ENCODE assay signal across 8 mouse cellular contexts in the genomic region with DNA sequence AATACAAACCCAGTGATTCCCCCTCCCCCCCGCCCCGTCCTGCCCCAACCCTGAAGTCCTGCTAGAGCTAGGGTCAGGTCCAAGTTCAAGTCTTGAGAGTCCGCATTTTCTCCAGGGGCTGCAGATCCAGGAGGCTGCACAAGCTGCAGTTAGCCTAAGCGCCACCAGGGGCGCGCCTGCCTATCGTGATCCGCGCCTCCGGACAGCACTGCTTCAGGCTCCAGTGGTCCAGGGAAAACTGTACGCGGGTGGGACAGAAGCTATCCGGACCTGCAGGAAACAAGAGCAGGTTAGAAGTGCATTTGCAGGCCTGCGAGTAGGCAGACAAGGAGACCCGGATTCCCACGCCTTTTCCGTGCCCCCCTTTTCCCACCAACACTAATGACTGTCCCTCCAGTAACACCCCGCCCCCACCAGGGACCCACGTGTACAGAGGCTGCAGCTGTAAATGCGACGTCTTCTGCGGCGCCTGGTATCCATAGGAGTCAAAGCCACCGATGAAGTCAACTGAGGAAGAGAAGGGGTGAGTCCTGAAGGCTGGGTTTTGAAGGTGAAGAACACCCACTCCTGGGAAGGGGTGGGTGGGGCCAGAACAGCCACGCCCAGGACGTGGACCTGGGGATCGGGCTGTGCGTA. TPM values are rescaled to one million over a fixed set of nuclear protein-coding genes. Genes with fewer than 3 reads are reported as not detected.
DNase-seq lines count a peak whose midpoint lies in the region; ATAC-seq lines count a peak whose summit lies in the region.

No protein-coding gene starts in this region.

- WGBS in heart, embryonic 11.5 days (ENCODE audit: insufficient replicate concordance): 15% methylated on average over 28 of the region's 28 CpGs
- WGBS in kidney, embryonic 15.5 days: 22% methylated on average over 28 of the region's 28 CpGs
- 9% methylated on average over 28 of the region's 28 CpGs for WGBS in liver, embryonic 13.5 days (ENCODE audit: insufficient replicate concordance)
- WGBS in stomach, embryonic 16.5 days: 15% methylated on average over 28 of the region's 28 CpGs

- DNase-seq in 416B (ENCODE audit: low read depth): peak; percentile 42
- DNase-seq in brain, adult 2 months (ENCODE audit: low read depth, low spot score): peak; percentile 71
- DNase-seq in liver, embryonic 13.5 days: peak; percentile 53
- DNase-seq in natural killer cell, adult 2 months (ENCODE audit: low spot score in 2 of 2): peak; percentile 39 to 50

- H3K4me1 ChIP-seq in heart, embryonic 11.5 days (ENCODE audit: control insufficient read depth, insufficient read depth, low read length): peaks cover 3% of the 10 kb centered on the region; the same call in 1 of the 2 replicates
- H3K4me1 ChIP-seq in kidney, embryonic 15.5 days: peaks cover 10% of the 10 kb centered on the region
- peaks cover 5% of the 10 kb centered on the region for H3K4me1 ChIP-seq in liver, embryonic 13.5 days (replicated peaks)
- H3K4me1 ChIP-seq in stomach, embryonic 16.5 days (ENCODE audit: control insufficient read depth, insufficient read depth, low read length): peaks cover 4% of the 10 kb centered on the region

- H3K4me3 ChIP-seq in heart, embryonic 11.5 days (ENCODE audit: low read depth, low read length): no peak overlapping the region
- H3K4me3 ChIP-seq in kidney, embryonic 15.5 days (replicated peaks): peak overlapping the region; percentile 26
- H3K4me3 ChIP-seq in liver, embryonic 13.5 days (replicated peaks): no peak overlapping the region
- H3K4me3 ChIP-seq in stomach, embryonic 16.5 days (replicated peaks; ENCODE audit: low read length): peak overlapping the region; percentile 21

- peak; percentile 79 for ATAC-seq in erythroblast, adult 5-6 weeks (replicated peaks; ENCODE audit: low FRiP score, poor library complexity, severe bottlenecking)
- 0 out of 2 replicates have a peak, but pooled peaks have one; percentile 22 for ATAC-seq in heart, embryonic 11.5 days (replicated peaks; ENCODE audit: insufficient number of reproducible peaks, low FRiP score, low TSS enrichment)
- peak; percentile 48 for ATAC-seq in kidney, embryonic 15.5 days (replicated peaks; ENCODE audit: low FRiP score)
- 0 out of 2 replicates have a peak, but pooled peaks have one; percentile 37 for ATAC-seq in liver, embryonic 13.5 days (ENCODE audit: low read depth)
- peak; percentile 65; the same call in 1 of the 2 replicates for ATAC-seq in stomach, embryonic 16.5 days (ENCODE audit: insufficient read depth, low FRiP score)

- no peaks in the 10 kb centered on the region for H3K36me3 ChIP-seq in heart, embryonic 11.5 days (ENCODE audit: control insufficient read depth, insufficient read depth, low read length)
- peaks cover 14% of the 10 kb centered on the region for H3K36me3 ChIP-seq in kidney, embryonic 15.5 days
- no peaks in the 10 kb centered on the region for H3K36me3 ChIP-seq in liver, embryonic 13.5 days
- H3K36me3 ChIP-seq in stomach, embryonic 16.5 days (ENCODE audit: control insufficient read depth, insufficient read depth, low read length): no peaks in the 10 kb centered on the region

- peak overlapping the region; percentile 41 for H3K4me2 ChIP-seq in heart, embryonic 11.5 days
- peak overlapping the region; percentile 54 for H3K4me2 ChIP-seq in kidney, embryonic 15.5 days
- H3K4me2 ChIP-seq in liver, embryonic 13.5 days: peak overlapping the region; percentile 45
- H3K4me2 ChIP-seq in stomach, embryonic 16.5 days (ENCODE audit: low read depth, low read length): peak overlapping the region; percentile 56

- H3K27me3 ChIP-seq in heart, embryonic 11.5 days (ENCODE audit: control insufficient read depth, insufficient read depth, low read length): no peaks in the 10 kb centered on the region
- H3K27me3 ChIP-seq in kidney, embryonic 15.5 days: no peaks in the 10 kb centered on the region
- H3K27me3 ChIP-seq in liver, embryonic 13.5 days: peaks cover 8% of the 10 kb centered on the region
- H3K27me3 ChIP-seq in stomach, embryonic 16.5 days (ENCODE audit: control insufficient read depth, insufficient read depth, low read length): no peaks in the 10 kb centered on the region

- H3K9ac ChIP-seq in heart, embryonic 11.5 days (ENCODE audit: low read depth, low read length): no peak overlapping the region
- no peak overlapping the region for H3K9ac ChIP-seq in kidney, embryonic 15.5 days
- H3K9ac ChIP-seq in liver, embryonic 13.5 days: no peak overlapping the region; the same call in 1 of the 2 replicates
- H3K9ac ChIP-seq in stomach, embryonic 16.5 days (ENCODE audit: low read length): no peak overlapping the region

- no peaks in the 10 kb centered on the region for H3K9me3 ChIP-seq in heart, embryonic 11.5 days (replicated peaks; ENCODE audit: control insufficient read depth, low read length)
- no peaks in the 10 kb centered on the region for H3K9me3 ChIP-seq in kidney, embryonic 15.5 days (replicated peaks)
- peaks cover 5% of the 10 kb centered on the region; the same call in 1 of the 2 replicates for H3K9me3 ChIP-seq in liver, embryonic 13.5 days (replicated peaks)
- H3K9me3 ChIP-seq in stomach, embryonic 16.5 days (replicated peaks; ENCODE audit: control insufficient read depth, low read length): no peaks in the 10 kb centered on the region

- no peak overlapping the region for H3K27ac ChIP-seq in heart, embryonic 11.5 days (ENCODE audit: low read depth, low read length)
- no peak overlapping the region for H3K27ac ChIP-seq in kidney, embryonic 15.5 days
- H3K27ac ChIP-seq in liver, embryonic 13.5 days: no peak overlapping the region
- H3K27ac ChIP-seq in stomach, embryonic 16.5 days (ENCODE audit: low read length): no peak overlapping the region

RNA-seq across cellular contexts. Expression of gene Nkain1, which starts 42.2 kb away (rescaled TPM):
- total RNA-seq in erythroblast, adult 5-6 weeks (2015; ENCODE audit: low replicate concordance): not detected in 2 replicates
- total RNA-seq in erythroblast, adult 5-6 weeks (2017; ENCODE audit: low replicate concordance): not detected in 2 replicates
- polyA plus RNA-seq in heart, embryonic 11.5 days (2014; fragmentation: Nextera tagmentation; extraction: Ambion mirVana): 1.5 and 1.9 TPM in 2 replicates
- 2.0 and 2.4 TPM in 2 replicates for polyA plus RNA-seq in kidney, embryonic 15.5 days (2015; fragmentation: Nextera tagmentation; extraction: Ambion mirVana)
- not detected in 2 replicates for polyA plus RNA-seq in liver, embryonic 13.5 days (2015; fragmentation: Nextera tagmentation; extraction: Ambion mirVana)
- polyA plus RNA-seq in stomach, embryonic 16.5 days (2015; fragmentation: Nextera tagmentation; extraction: Ambion mirVana): 0.31 TPM in 1 of 2 replicates, not detected in the other

Comparison
In these comparisons a context has a peak if more than half of its experiments do, and no peak if none do; other contexts are left out.
1. ATAC-seq: peak in every context shown above with its lines; median percentile 79 in erythroblast, adult 5-6 weeks; 65 in stomach, embryonic 16.5 days; 48 in kidney, embryonic 15.5 days; 37 in liver, embryonic 13.5 days; 22 in heart, embryonic 11.5 days.
2. H3K4me3 ChIP-seq: peak in kidney, embryonic 15.5 days (single experiment) and stomach, embryonic 16.5 days (single experiment); none in heart, embryonic 11.5 days (single experiment) and liver, embryonic 13.5 days (single experiment).
3. Peak in every context shown above with its lines, with median percentiles within 50 percentile points of each other: DNase-seq and H3K4me2 ChIP-seq.